Mouse (Mus musculus): Measurements from ENCODE around the gene 1700129C05Rik. TPM values are rescaled to one million over a fixed set of nuclear protein-coding genes. Genes with fewer than 3 reads are reported as not detected.

Gene 1700129C05Rik
- polyA plus RNA-seq, 1 experiment from 2014 or later: not detected

Other genes with a start within 250 kb of the 1700129C05Rik start
- not detected in 2 replicates for gene Gm5142, start 35.9 kb upstream of the 1700129C05Rik start, polyA plus RNA-seq (2015; fragmentation: Nextera tagmentation; extraction: Ambion mirVana)
- 40.5 and 43.2 TPM in 2 replicates for gene Rcbtb1, start 58.3 kb upstream of the 1700129C05Rik start, polyA plus RNA-seq (2015; fragmentation: Nextera tagmentation; extraction: Ambion mirVana)
- gene Gm6904, start 117.3 kb upstream of the 1700129C05Rik start, polyA plus RNA-seq (2015; fragmentation: Nextera tagmentation; extraction: Ambion mirVana): not detected in 2 replicates
- 0.14 TPM in 1 of 2 replicates, not detected in the other for gene Phf11a, start 154.6 kb upstream of the 1700129C05Rik start, polyA plus RNA-seq (2015; fragmentation: Nextera tagmentation; extraction: Ambion mirVana)
- gene Phf11b, start 198.5 kb upstream of the 1700129C05Rik start, polyA plus RNA-seq (2015; fragmentation: Nextera tagmentation; extraction: Ambion mirVana): 0.42 and 1.4 TPM in 2 replicates
- gene Phf11d, start 222.6 kb upstream of the 1700129C05Rik start, polyA plus RNA-seq (2015; fragmentation: Nextera tagmentation; extraction: Ambion mirVana): 0.50 and 1.3 TPM in 2 replicates